Mouse (Mus musculus) heart, postnatal 0 days (tissue): ENCODE measurements at regions not wholly inside any gene's neighbourhood (a gene's known extent, or its start where the extent isn't known, plus 50 kb on each side); places are given as distances from the start of the nearest gene placed in this dataset.

Experiments used
- CTCF ChIP-seq: IDR thresholded peaks from 2 replicates; pipeline ENCODE4 v1.5.1; 2016; ENCODE audit warnings: antibody characterized with exemption, control low read depth, low read depth
- EP300 ChIP-seq: IDR thresholded peaks from 2 replicates; pipeline ENCODE4 v1.6.1; 2016; ENCODE audit warnings: antibody characterized with exemption, low read depth

GRCm38 (mm10) chr11:104074763-104075162, 57.9 kb upstream of the Crhr1 start:
- TF ChIP-seq CTCF (no peak), EP300 (no peak)
